Mouse (Mus musculus) ES-E14 (cell line): ENCODE measurements around the gene Dlx3.

Experiments used
- CHD2 ChIP-seq: IDR thresholded peaks from 2 replicates; pipeline ENCODE4 v1.6.1; 2014; ENCODE audit warnings: mild to moderate bottlenecking, low read depth, low read length, inconsistent platforms
- ZC3H11A ChIP-seq: IDR thresholded peaks from 2 replicates; pipeline ENCODE4 v1.6.1; 2012; ENCODE audit warnings: low read depth, mild to moderate bottlenecking, inconsistent platforms, low read length, borderline replicate concordance
- ZNF384 ChIP-seq: IDR thresholded peaks from 2 replicates; pipeline ENCODE4 v1.6.1; 2012; ENCODE audit warnings: low read depth, low read length, inconsistent platforms

DNA sequence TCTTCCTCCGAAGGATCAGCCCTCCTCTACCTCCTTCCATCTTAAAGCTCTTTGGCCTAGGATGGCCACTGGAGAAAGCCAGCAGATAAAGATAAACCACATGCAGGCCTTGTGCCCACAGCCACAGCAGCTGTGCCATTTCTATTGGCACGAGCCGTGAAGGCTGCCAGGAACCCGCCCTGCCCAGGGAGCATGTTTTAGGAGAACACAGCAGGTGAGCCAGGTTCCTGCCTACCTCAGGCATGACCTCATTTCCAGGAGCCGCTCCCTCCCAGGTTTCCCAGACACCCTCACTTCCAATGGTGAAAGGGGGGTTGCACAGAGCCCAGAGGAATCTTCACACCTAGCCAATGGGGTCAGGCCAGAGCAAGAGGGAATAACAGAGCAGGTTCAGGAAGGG lies 47.1 kb upstream of the Dlx3 start:
- TF ChIP-seq CHD2, result no peak
- no peak for TF ChIP-seq ZNF384
- no peak for TF ChIP-seq ZC3H11A
